Mouse (Mus musculus): ENCODE results near the gene Cdkn1b.
A peak's percentile ranks its signal among the peaks of the same experiment; 100 is the strongest.

Gene Cdkn1b

DNA sequence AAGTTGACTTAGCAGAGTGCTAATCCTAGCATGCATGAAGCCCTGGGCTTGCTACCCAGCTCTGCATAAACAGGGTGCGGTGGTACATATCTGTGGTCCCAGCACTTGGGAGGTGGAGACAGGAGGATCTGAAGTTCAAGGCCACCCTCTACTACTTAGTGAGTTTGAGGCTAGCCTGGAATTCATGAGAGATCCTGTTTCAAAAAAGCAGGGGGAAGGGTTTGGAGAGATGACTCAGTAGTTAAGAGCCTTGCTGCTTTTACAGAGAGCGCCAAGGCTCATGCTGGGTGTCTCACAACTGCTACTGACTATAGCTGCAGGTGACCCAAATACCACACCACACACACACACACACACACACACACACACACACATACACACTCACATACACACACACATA is 49.3 kb downstream of the Cdkn1b start:
- peak; percentile 48 for DNase-seq (ENCODE audit: low read depth)

DNA sequence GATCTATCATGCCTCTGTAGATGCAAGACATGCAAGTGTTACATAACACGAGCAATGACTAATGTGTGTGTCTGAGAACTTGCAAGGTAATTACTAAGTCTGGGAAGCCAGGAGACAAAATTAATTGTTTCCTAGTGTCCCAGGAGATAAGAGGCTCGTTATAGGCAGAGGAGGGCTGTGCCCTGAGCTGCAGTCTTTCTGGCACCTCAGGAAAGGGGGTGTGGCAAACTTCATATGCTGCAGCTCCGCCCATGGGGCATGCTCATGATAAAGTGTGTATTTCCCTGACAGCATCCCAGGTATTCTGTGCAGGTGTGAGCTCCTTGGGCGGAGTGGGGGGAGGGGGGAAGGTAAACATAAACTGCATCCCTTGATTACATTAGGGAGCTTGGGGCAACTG is 51.9 kb downstream of the Cdkn1b start:
- DNase-seq (ENCODE audit: low read depth), result no peak
